ENCODE assay signal across 8 mouse cellular contexts in genomic region chr1:167284837-167285319, GRCm38 (mm10). TPM values are rescaled to one million over a fixed set of nuclear protein-coding genes. Genes with fewer than 3 reads are reported as not detected.
DNase-seq lines count a peak whose midpoint lies in the region; ATAC-seq and TF ChIP-seq lines count a peak whose summit lies in the region.

No protein-coding gene starts in this region.

- H3K9me3 ChIP-seq in heart, embryonic 11.5 days (replicated peaks; ENCODE audit: control insufficient read depth, low read length), result no peaks in the 10 kb centered on the region
- H3K9me3 ChIP-seq in kidney, embryonic 16.5 days (ENCODE audit: low read length), result no peaks in the 10 kb centered on the region
- H3K9me3 ChIP-seq in liver, embryonic 13.5 days (replicated peaks), result no peaks in the 10 kb centered on the region
- no peaks in the 10 kb centered on the region for H3K9me3 ChIP-seq in stomach, embryonic 14.5 days (ENCODE audit: control insufficient read depth, low read depth, low read length)

- H3K27me3 ChIP-seq in heart, embryonic 11.5 days (ENCODE audit: control insufficient read depth, insufficient read depth, low read length), result no peaks in the 10 kb centered on the region
- H3K27me3 ChIP-seq in kidney, embryonic 16.5 days (ENCODE audit: insufficient read depth, low read length), result no peaks in the 10 kb centered on the region
- peaks cover 21% of the 10 kb centered on the region for H3K27me3 ChIP-seq in liver, embryonic 13.5 days
- H3K27me3 ChIP-seq in stomach, embryonic 14.5 days (ENCODE audit: control insufficient read depth, insufficient read depth, low read length), result no peaks in the 10 kb centered on the region

- WGBS in bone marrow, adult 2 months, result under 1% methylated on average over 46 of the region's 51 CpGs
- WGBS in heart, embryonic 11.5 days (ENCODE audit: insufficient replicate concordance), result 1% methylated on average over 50 of the region's 51 CpGs
- WGBS in kidney, embryonic 16.5 days, result 1% methylated on average over 51 of the region's 51 CpGs
- 0% methylated on average over 42 of the region's 51 CpGs for WGBS in liver, embryonic 13.5 days (ENCODE audit: insufficient replicate concordance)
- WGBS in stomach, embryonic 14.5 days, result under 1% methylated on average over 50 of the region's 51 CpGs

- peak; percentile 68; the same call in 1 of the 2 replicates for TF ChIP-seq POLR2A in bone marrow, adult 2 months (IDR thresholded peaks at IDR 0.05; ENCODE audit: borderline replicate concordance, control insufficient read depth, low read depth, low read length)
- peak; percentile 88 for TF ChIP-seq POLR2A in embryonic fibroblast, embryonic 13.5 days (IDR thresholded peaks at IDR 0.05; ENCODE audit: low read depth, low read length)

- H3K9ac ChIP-seq in heart, embryonic 11.5 days (ENCODE audit: low read depth, low read length), result peak overlapping the region; percentile 89
- H3K9ac ChIP-seq in kidney, embryonic 16.5 days (replicated peaks; ENCODE audit: low read length), result peak overlapping the region; percentile 84
- peak overlapping the region; percentile 85 for H3K9ac ChIP-seq in liver, embryonic 13.5 days
- H3K9ac ChIP-seq in stomach, embryonic 14.5 days (replicated peaks; ENCODE audit: low read depth, low read length), result peak overlapping the region; percentile 84

- DNase-seq in 416B (ENCODE audit: low read depth), result peak; percentile 88
- peak; percentile 82 for DNase-seq in liver, embryonic 13.5 days
- peak; percentile 57 to 60 for DNase-seq in natural killer cell, adult 2 months (ENCODE audit: low spot score in 2 of 2)

- H3K4me3 ChIP-seq in bone marrow, adult 2 months (replicated peaks; ENCODE audit: control insufficient read depth, low read depth, low read length), result peak overlapping the region; percentile 90
- peak overlapping the region; percentile 90 for H3K4me3 ChIP-seq in embryonic fibroblast, embryonic 13.5 days (ENCODE audit: insufficient read depth, low read length)
- H3K4me3 ChIP-seq in heart, embryonic 11.5 days (ENCODE audit: low read depth, low read length), result peak overlapping the region; percentile 77
- peak overlapping the region; percentile 91 for H3K4me3 ChIP-seq in kidney, embryonic 16.5 days (ENCODE audit: low read length)
- peak overlapping the region; percentile 85 for H3K4me3 ChIP-seq in liver, embryonic 13.5 days (replicated peaks)
- H3K4me3 ChIP-seq in stomach, embryonic 14.5 days (ENCODE audit: low read depth, low read length), result peak overlapping the region; percentile 93

- peaks cover 3% of the 10 kb centered on the region; the same call in 1 of the 2 replicates for H3K4me1 ChIP-seq in bone marrow, adult 2 months (ENCODE audit: control insufficient read depth, insufficient read depth, low read length)
- 0 out of 2 replicates have a peak, but pooled peaks cover 3% of the 10 kb centered on the region for H3K4me1 ChIP-seq in embryonic fibroblast, embryonic 13.5 days (ENCODE audit: control insufficient read depth, insufficient read depth, low read length)
- H3K4me1 ChIP-seq in heart, embryonic 11.5 days (ENCODE audit: control insufficient read depth, insufficient read depth, low read length), result peaks cover 21% of the 10 kb centered on the region
- H3K4me1 ChIP-seq in kidney, embryonic 16.5 days (ENCODE audit: insufficient read depth, low read length), result peaks cover 31% of the 10 kb centered on the region
- peaks cover 82% of the 10 kb centered on the region for H3K4me1 ChIP-seq in liver, embryonic 13.5 days (replicated peaks)
- peaks cover 13% of the 10 kb centered on the region for H3K4me1 ChIP-seq in stomach, embryonic 14.5 days (ENCODE audit: control insufficient read depth, insufficient read depth, low read length)

- peak overlapping the region; percentile 78 for H3K4me2 ChIP-seq in heart, embryonic 11.5 days
- H3K4me2 ChIP-seq in kidney, embryonic 16.5 days (replicated peaks; ENCODE audit: low read depth, low read length), result peak overlapping the region; percentile 89
- H3K4me2 ChIP-seq in liver, embryonic 13.5 days, result peak overlapping the region; percentile 99
- peak overlapping the region; percentile 76 for H3K4me2 ChIP-seq in stomach, embryonic 14.5 days (replicated peaks; ENCODE audit: low read depth, low read length)

- peak; percentile 88 for ATAC-seq in heart, embryonic 11.5 days (replicated peaks; ENCODE audit: insufficient number of reproducible peaks, low FRiP score, low TSS enrichment)
- ATAC-seq in kidney, embryonic 16.5 days (ENCODE audit: low FRiP score, low TSS enrichment), result peak; percentile 93
- ATAC-seq in liver, embryonic 13.5 days (ENCODE audit: low read depth), result peak; percentile 83
- ATAC-seq in stomach, embryonic 14.5 days (ENCODE audit: insufficient number of reproducible peaks, insufficient read depth, low FRiP score, low read depth), result peak; percentile 92

- no peak for TF ChIP-seq CTCF in bone marrow, adult 2 months (IDR thresholded peaks at IDR 0.05; ENCODE audit: control insufficient read depth, insufficient read depth, low read length)
- TF ChIP-seq CTCF in embryonic fibroblast, embryonic 13.5 days (IDR thresholded peaks at IDR 0.05; ENCODE audit: borderline replicate concordance, insufficient read depth, low read length), result no peak

- H3K27ac ChIP-seq in bone marrow, adult 2 months (ENCODE audit: control insufficient read depth, insufficient read depth, low read depth, low read length, poor library complexity), result peak overlapping the region; percentile 81
- peak overlapping the region; percentile 44 for H3K27ac ChIP-seq in embryonic fibroblast, embryonic 13.5 days (ENCODE audit: insufficient read depth, low read length)
- peak overlapping the region; percentile 91 for H3K27ac ChIP-seq in heart, embryonic 11.5 days (ENCODE audit: low read depth, low read length)
- H3K27ac ChIP-seq in kidney, embryonic 16.5 days (ENCODE audit: low read length), result peak overlapping the region; percentile 96
- H3K27ac ChIP-seq in liver, embryonic 13.5 days, result peak overlapping the region; percentile 83
- peak overlapping the region; percentile 96 for H3K27ac ChIP-seq in stomach, embryonic 14.5 days (ENCODE audit: low read length)

- no peaks in the 10 kb centered on the region for H3K36me3 ChIP-seq in heart, embryonic 11.5 days (ENCODE audit: control insufficient read depth, insufficient read depth, low read length)
- H3K36me3 ChIP-seq in kidney, embryonic 16.5 days (ENCODE audit: insufficient read depth, low read length), result no peaks in the 10 kb centered on the region
- no peaks in the 10 kb centered on the region for H3K36me3 ChIP-seq in liver, embryonic 13.5 days
- H3K36me3 ChIP-seq in stomach, embryonic 14.5 days (ENCODE audit: control insufficient read depth, insufficient read depth, low read length), result no peaks in the 10 kb centered on the region

RNA-seq across cellular contexts. Expression of gene Uck2, which starts 0.2 kb away (rescaled TPM):
- polyA plus RNA-seq in bone marrow, adult 2 months (2011; ENCODE audit: insufficient read depth, insufficient read length, low replicate concordance, missing spikeins), result 25.8 and 42.3 TPM in 2 replicates
- 132 and 164 TPM in 2 replicates for polyA plus RNA-seq in embryonic fibroblast, embryonic 13.5 days (2011; ENCODE audit: insufficient read length, low read depth, missing spikeins)
- polyA plus RNA-seq in heart, embryonic 11.5 days (2014; fragmentation: Nextera tagmentation; extraction: Ambion mirVana), result 66.6 and 71.2 TPM in 2 replicates
- 67.7 and 72.3 TPM in 2 replicates for polyA plus RNA-seq in kidney, embryonic 16.5 days (2015; fragmentation: Nextera tagmentation; extraction: Ambion mirVana)
- polyA plus RNA-seq in liver, embryonic 13.5 days (2015; fragmentation: Nextera tagmentation; extraction: Ambion mirVana), result 67.1 and 82.5 TPM in 2 replicates
- 86.3 and 90.8 TPM in 2 replicates for polyA plus RNA-seq in stomach, embryonic 14.5 days (2014; fragmentation: Nextera tagmentation; extraction: Ambion mirVana)

RNA-seq across cellular contexts. Expression of gene Tmco1, which starts 23.3 kb away (rescaled TPM):
- 26.4 and 29.7 TPM in 2 replicates for polyA plus RNA-seq in bone marrow, adult 2 months (2011; ENCODE audit: insufficient read depth, insufficient read length, low replicate concordance, missing spikeins)
- 81.7 and 105 TPM in 2 replicates for polyA plus RNA-seq in embryonic fibroblast, embryonic 13.5 days (2011; ENCODE audit: insufficient read length, low read depth, missing spikeins)
- 96.1 and 98.9 TPM in 2 replicates for polyA plus RNA-seq in heart, embryonic 11.5 days (2014; fragmentation: Nextera tagmentation; extraction: Ambion mirVana)
- polyA plus RNA-seq in kidney, embryonic 16.5 days (2015; fragmentation: Nextera tagmentation; extraction: Ambion mirVana), result 117 and 125 TPM in 2 replicates
- 69.9 and 84.5 TPM in 2 replicates for polyA plus RNA-seq in liver, embryonic 13.5 days (2015; fragmentation: Nextera tagmentation; extraction: Ambion mirVana)
- polyA plus RNA-seq in stomach, embryonic 14.5 days (2014; fragmentation: Nextera tagmentation; extraction: Ambion mirVana), result 87.1 and 90.2 TPM in 2 replicates

Comparison
In these comparisons a context has a peak if more than half of its experiments do, and no peak if none do; other contexts are left out.
1. Peak in every context shown above with its lines: DNase-seq, ATAC-seq, H3K4me3 ChIP-seq and H3K27ac ChIP-seq.
2. H3K27ac ChIP-seq: peak in every context shown above with its lines; median percentile 96 in kidney, embryonic 16.5 days; 96 in stomach, embryonic 14.5 days; 91 in heart, embryonic 11.5 days; 83 in liver, embryonic 13.5 days; 81 in bone marrow, adult 2 months; 44 in embryonic fibroblast, embryonic 13.5 days.